10 mouse cellular contexts compared by ENCODE assay signal in the genomic region with DNA sequence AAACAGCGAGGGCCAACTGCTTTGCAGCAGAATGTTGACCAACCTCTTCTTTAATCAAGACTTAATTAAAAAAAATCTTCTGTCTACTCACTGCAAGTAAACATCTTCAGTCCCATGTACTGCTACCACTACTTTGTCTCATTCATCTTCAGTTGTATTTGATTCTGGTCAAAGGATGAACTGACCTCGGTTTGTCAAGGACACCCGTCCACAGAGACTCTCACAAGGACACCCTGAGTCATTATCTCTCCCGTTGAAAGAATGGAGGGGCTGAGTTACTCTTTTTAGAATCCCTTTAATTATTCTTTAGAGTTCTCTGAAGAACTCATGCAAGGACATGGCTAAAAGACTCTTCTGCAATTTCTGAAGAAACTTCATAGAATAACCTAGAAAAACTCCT. TPM values are rescaled to one million over a fixed set of nuclear protein-coding genes. Genes with fewer than 3 reads are reported as not detected.
DNase-seq lines count a peak whose midpoint lies in the region; ATAC-seq and TF ChIP-seq lines count a peak whose summit lies in the region.
"Had no signal": no experiment of that assay in that cellular context is flagged by ENCODE, and none has a peak within 500 bp of the region (broad histone marks: within the 10 kb centered on the region; RNA-seq: fewer than 3 reads in every experiment).

Gene Rmdn2, plus strand, starts transcription at position 319 of the 400 bp plus-strand sequence.

- no peaks in the 10 kb centered on the region for H3K27me3 ChIP-seq in embryonic facial prominence, embryonic 13.5 days

- H3K9ac ChIP-seq in ES-E14 (ENCODE audit: insufficient read depth, low read depth, low read length, poor library complexity, severe bottlenecking): no peak within 1 kb of the TSS
- no peak within 1 kb of the TSS for H3K9ac ChIP-seq in embryonic facial prominence, embryonic 13.5 days

- H3K9me3 ChIP-seq in ES-E14 (ENCODE audit: control insufficient read depth, insufficient read depth, low read depth, low read length): no peaks in the 10 kb centered on the region
- no peaks in the 10 kb centered on the region for H3K9me3 ChIP-seq in embryonic facial prominence, embryonic 13.5 days

- no peak within 1 kb of the TSS for H3K4me2 ChIP-seq in embryonic facial prominence, embryonic 13.5 days

- in situ Hi-C loops in ES-E14 (cut with MboI; ENCODE audit: low sequenced_read_pairs in 2 of 2, unreplicated experiment in 2 of 2): no loop called here

- H3K27ac ChIP-seq in ES-E14 (ENCODE audit: insufficient read depth, low read depth, low read length, poor library complexity, severe bottlenecking): no peak within 1 kb of the TSS
- no peak within 1 kb of the TSS for H3K27ac ChIP-seq in embryonic facial prominence, embryonic 13.5 days

- H3K4me3 ChIP-seq in ES-E14 (ENCODE audit: insufficient read depth in 1 of 2, low read depth in 1 of 2, low read length in 2 of 2, poor library complexity in 1 of 2, severe bottlenecking in 1 of 2): no peak within 1 kb of the TSS
- H3K4me3 ChIP-seq in embryonic facial prominence, embryonic 13.5 days: no peak within 1 kb of the TSS

- ATAC-seq in embryonic facial prominence, embryonic 13.5 days (ENCODE audit: insufficient number of reproducible peaks, insufficient read depth, low FRiP score, low TSS enrichment, low read depth): no peak
- no peak for ATAC-seq in erythroid progenitor cell, adult 5-6 weeks (replicated peaks; ENCODE audit: low FRiP score, poor library complexity, severe bottlenecking)

- WGBS in embryonic facial prominence, embryonic 13.5 days: 87% methylated on average over 4 of the region's 4 CpGs

- H3K36me3 ChIP-seq in ES-E14 (ENCODE audit: control insufficient read depth, insufficient read depth, low read length, poor library complexity, severe bottlenecking): no peaks in the 10 kb centered on the region
- no peaks in the 10 kb centered on the region for H3K36me3 ChIP-seq in embryonic facial prominence, embryonic 13.5 days

- DNase-seq in gastrocnemius, adult 18-20 months (ENCODE audit: low spot score): no peak
- DNase-seq in gastrocnemius, postnatal 4 days (ENCODE audit: low spot score in 2 of 2): no peak
- DNase-seq in layer of hippocampus, postnatal 10 days (ENCODE audit: low spot score in 2 of 2): no peak
- DNase-seq in layer of hippocampus, adult 9-10 months (ENCODE audit: low spot score): no peak
- no peak for DNase-seq in ES-E14 (ENCODE audit: low read depth, low spot score)
- no peak for DNase-seq in right cerebral cortex, postnatal 36 days (ENCODE audit: low spot score in 2 of 2)
- DNase-seq: gastrocnemius, postnatal 36 days; kidney, adult 2 months had no signal

- no peaks in the 10 kb centered on the region for H3K4me1 ChIP-seq in ES-E14 (ENCODE audit: control insufficient read depth in 2 of 2, insufficient read depth in 2 of 2, low read length in 2 of 2, poor library complexity in 1 of 2)
- no peaks in the 10 kb centered on the region for H3K4me1 ChIP-seq in embryonic facial prominence, embryonic 13.5 days

TF ChIP-seq in ES-E14, 5 proteins besides CTCF, POLR2A, EP300 and RAD21:
- TF ChIP-seq ZC3H11A (IDR thresholded peaks at IDR 0.05; ENCODE audit: borderline replicate concordance, low read depth, low read length): no peak

RNA-seq across cellular contexts. Expression of gene Rmdn2, which starts in this region (rescaled TPM):
- 10 to 100 TPM; 12.3 to 13.9 TPM for total RNA-seq in gastrocnemius, adult 18-20 months (2021)
- 1 to 10 TPM; 6.5 to 7.6 TPM for total RNA-seq in gastrocnemius, postnatal 4 days (2021)
- 10 to 100 TPM; 10.6 to 12.8 TPM for total RNA-seq in layer of hippocampus, postnatal 10 days (2021)
- total RNA-seq in ES-E14 (2012; rRNA removed): 6.3 and 11.3 TPM in 2 replicates
- 9.8 and 10.6 TPM in 2 replicates for polyA plus RNA-seq in embryonic facial prominence, embryonic 13.5 days (2015; fragmentation: Nextera tagmentation; extraction: Ambion mirVana)
- total RNA-seq in erythroid progenitor cell, adult 5-6 weeks (2015; ENCODE audit: low replicate concordance): not detected in 2 replicates
- total RNA-seq in erythroid progenitor cell, adult 5-6 weeks (2017; ENCODE audit: low replicate concordance): 3.7 TPM in 1 of 2 replicates, not detected in the other
